In the genomic region with DNA sequence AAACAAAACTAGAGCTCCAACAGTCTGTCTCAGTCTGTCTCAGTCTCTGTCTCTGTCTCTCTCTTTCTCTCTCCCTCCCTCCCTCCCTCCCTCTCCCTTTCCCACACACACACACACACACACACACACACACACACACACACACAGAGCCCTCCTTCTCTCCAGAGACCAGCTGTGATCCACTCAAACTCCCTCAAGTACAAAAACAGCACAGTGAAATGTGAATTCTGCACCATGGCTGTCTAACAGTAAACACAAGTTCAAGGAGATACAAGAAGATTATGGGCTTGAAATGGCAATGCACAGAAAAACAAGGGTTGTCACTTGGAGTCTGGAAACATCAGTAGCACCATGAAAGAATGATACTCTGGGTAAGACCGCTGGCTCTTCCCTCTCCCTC, we compare ENCODE assay signal across 29 mouse cellular contexts. TPM values are rescaled to one million over a fixed set of nuclear protein-coding genes. Genes with fewer than 3 reads are reported as not detected.
A peak's percentile ranks its signal among the peaks of the same experiment; 100 is the strongest.
DNase-seq lines count a peak whose midpoint lies in the region; ATAC-seq and TF ChIP-seq lines count a peak whose summit lies in the region.
"Had no signal": no experiment of that assay in that cellular context is flagged by ENCODE, and none has a peak within 500 bp of the region (broad histone marks: within the 10 kb centered on the region; RNA-seq: fewer than 3 reads in every experiment).

No protein-coding gene starts in this region.

- H3K4me2 ChIP-seq in embryonic facial prominence, embryonic 12.5 days (replicated peaks): no peak overlapping the region
- H3K4me2 ChIP-seq in kidney, embryonic 16.5 days (replicated peaks; ENCODE audit: low read depth, low read length): no peak overlapping the region
- H3K4me2 ChIP-seq: forebrain, embryonic 13.5 days; heart, embryonic 12.5 days; heart, embryonic 15.5 days; hindbrain, embryonic 13.5 days had no signal

- WGBS in embryonic facial prominence, embryonic 12.5 days: 40% methylated on average over 1 of the region's 1 CpGs
- 65% methylated on average over 1 of the region's 1 CpGs for WGBS in embryonic facial prominence, embryonic 10.5 days
- whole genome bisulfite sequencing in kidney, embryonic 16.5 days: 44% methylated on average over 1 of the region's 1 CpGs
- 13% methylated on average over 1 of the region's 1 CpGs for WGBS in olfactory bulb, adult 2 months

- no peaks in the 10 kb centered on the region for H3K27me3 ChIP-seq in embryonic facial prominence, embryonic 12.5 days
- H3K27me3 ChIP-seq in embryonic facial prominence, embryonic 10.5 days (replicated peaks; ENCODE audit: low read depth, poor library complexity, severe bottlenecking): no peaks in the 10 kb centered on the region
- no peaks in the 10 kb centered on the region for H3K27me3 ChIP-seq in kidney, embryonic 16.5 days (ENCODE audit: insufficient read depth, low read length)
- H3K27me3 ChIP-seq: forebrain, embryonic 13.5 days; heart, embryonic 12.5 days; heart, embryonic 15.5 days; hindbrain, embryonic 13.5 days; Patski had no signal

- H3K36me3 ChIP-seq in embryonic facial prominence, embryonic 12.5 days: no peaks in the 10 kb centered on the region
- peaks cover 5% of the 10 kb centered on the region for H3K36me3 ChIP-seq in embryonic facial prominence, embryonic 10.5 days (replicated peaks)
- H3K36me3 ChIP-seq in kidney, embryonic 16.5 days (ENCODE audit: insufficient read depth, low read length): no peaks in the 10 kb centered on the region
- H3K36me3 ChIP-seq: heart, embryonic 15.5 days; hindbrain, embryonic 13.5 days had no signal

- no peak overlapping the region for H3K4me3 ChIP-seq in embryonic facial prominence, embryonic 12.5 days
- H3K4me3 ChIP-seq in embryonic facial prominence, embryonic 10.5 days: no peak overlapping the region
- no peak overlapping the region for H3K4me3 ChIP-seq in kidney, embryonic 16.5 days (ENCODE audit: low read length)
- no peak overlapping the region for H3K4me3 ChIP-seq in olfactory bulb, adult 2 months (ENCODE audit: insufficient read depth, low read depth, low read length)
- H3K4me3 ChIP-seq: forebrain, embryonic 10.5 days; forebrain, embryonic 13.5 days; gastrocnemius, adult 2 months; heart, embryonic 12.5 days; heart, embryonic 15.5 days; hindbrain, embryonic 10.5 days; hindbrain, embryonic 13.5 days had no signal

- H3K9me3 ChIP-seq in embryonic facial prominence, embryonic 12.5 days: no peaks in the 10 kb centered on the region
- H3K9me3 ChIP-seq in embryonic facial prominence, embryonic 10.5 days: no peaks in the 10 kb centered on the region
- H3K9me3 ChIP-seq in kidney, embryonic 16.5 days (ENCODE audit: low read length): no peaks in the 10 kb centered on the region
- H3K9me3 ChIP-seq: forebrain, embryonic 10.5 days; forebrain, embryonic 13.5 days; G1E; heart, embryonic 12.5 days; heart, embryonic 15.5 days; hindbrain, embryonic 10.5 days; hindbrain, embryonic 13.5 days had no signal

- ATAC-seq in embryonic facial prominence, embryonic 12.5 days (ENCODE audit: insufficient number of reproducible peaks, insufficient read depth, low FRiP score, low TSS enrichment): no peak
- ATAC-seq in kidney, embryonic 16.5 days (ENCODE audit: low FRiP score, low TSS enrichment): no peak
- ATAC-seq: forebrain, embryonic 13.5 days; forebrain, embryonic 16.5 days; hindbrain, embryonic 16.5 days; Patski had no signal

- TF ChIP-seq POLR2A in olfactory bulb, adult 2 months (IDR thresholded peaks at IDR 0.05; ENCODE audit: insufficient read depth, low read depth, low read length): no peak

- 0 out of 2 replicates have a peak overlapping the region, but pooled peaks have one; percentile 13 for H3K27ac ChIP-seq in embryonic facial prominence, embryonic 12.5 days
- H3K27ac ChIP-seq in embryonic facial prominence, embryonic 10.5 days (replicated peaks): no peak overlapping the region
- H3K27ac ChIP-seq in kidney, embryonic 16.5 days (ENCODE audit: low read length): peak overlapping the region; percentile 55
- peak overlapping the region; percentile 95 for H3K27ac ChIP-seq in olfactory bulb, adult 2 months (ENCODE audit: insufficient read depth, low read depth, low read length)
- H3K27ac ChIP-seq: forebrain, embryonic 10.5 days; forebrain, embryonic 13.5 days; gastrocnemius, adult 2 months; heart, embryonic 15.5 days; hindbrain, embryonic 10.5 days; hindbrain, embryonic 13.5 days had no signal

- H3K9ac ChIP-seq in embryonic facial prominence, embryonic 12.5 days: no peak overlapping the region
- H3K9ac ChIP-seq in kidney, embryonic 16.5 days (replicated peaks; ENCODE audit: low read length): no peak overlapping the region
- H3K9ac ChIP-seq: forebrain, embryonic 13.5 days; heart, embryonic 12.5 days; heart, embryonic 15.5 days; hindbrain, embryonic 13.5 days had no signal

- H3K4me1 ChIP-seq in embryonic facial prominence, embryonic 12.5 days: peaks cover 15% of the 10 kb centered on the region; the same call in 1 of the 2 replicates
- peaks cover 24% of the 10 kb centered on the region for H3K4me1 ChIP-seq in embryonic facial prominence, embryonic 10.5 days
- peaks cover 39% of the 10 kb centered on the region for H3K4me1 ChIP-seq in kidney, embryonic 16.5 days (ENCODE audit: insufficient read depth, low read length)
- peaks cover 17% of the 10 kb centered on the region for H3K4me1 ChIP-seq in olfactory bulb, adult 2 months (ENCODE audit: control insufficient read depth, insufficient read depth, low read length)
- H3K4me1 ChIP-seq: hindbrain, embryonic 13.5 days had no signal

- no peak for TF ChIP-seq CTCF in olfactory bulb, adult 2 months (IDR thresholded peaks at IDR 0.05; ENCODE audit: insufficient read depth, low read depth, low read length)

- DNase-seq in embryonic facial prominence, embryonic 10.5 days (ENCODE audit: low spot score): no peak
- no peak for DNase-seq in kidney, postnatal 25 days
- DNase-seq in right cerebral cortex, postnatal 14 days: peak; percentile 31
- no peak for DNase-seq in right cerebral cortex, postnatal 10 days (ENCODE audit: low spot score in 2 of 2)
- DNase-seq in adrenal gland, postnatal 14 days: no peak
- DNase-seq: adrenal gland, postnatal 10 days; cerebellum, adult 11-12 months; cerebellum, adult 8-10 months; cerebellum, postnatal 10 days; cerebellum, postnatal 36 days; embryo, embryonic 11 days; gastrocnemius, adult 2 months; gastrocnemius, postnatal 14 days; heart, adult 11 months; heart, postnatal 10 days; heart, postnatal 36 days had no signal

RNA-seq across cellular contexts. Expression of a gene that starts 15.7 kb away (rescaled TPM):
- 3.0 and 4.4 TPM in 2 replicates for polyA plus RNA-seq in embryonic facial prominence, embryonic 12.5 days (2016; fragmentation: Nextera tagmentation; extraction: Ambion mirVana)
- 3.9 and 4.4 TPM in 2 replicates for polyA plus RNA-seq in embryonic facial prominence, embryonic 10.5 days (2016; fragmentation: Nextera tagmentation; extraction: Ambion mirVana)
- polyA plus RNA-seq in kidney, embryonic 16.5 days (2015; fragmentation: Nextera tagmentation; extraction: Ambion mirVana): 2.4 and 4.5 TPM in 2 replicates
- not detected in 2 replicates for polyA plus RNA-seq in olfactory bulb, adult 2 months (2012; ENCODE audit: insufficient read depth, insufficient read length, low replicate concordance, missing spikeins)
- 1.5 and 3.0 TPM in 2 replicates for total RNA-seq in adrenal gland, postnatal 14 days (2021)
- polyA plus RNA-seq: G1E had no signal

RNA-seq across cellular contexts. Expression of a gene that starts 34.1 kb away (rescaled TPM):
- 77.0 and 79.1 TPM in 2 replicates for polyA plus RNA-seq in embryonic facial prominence, embryonic 12.5 days (2016; fragmentation: Nextera tagmentation; extraction: Ambion mirVana)
- polyA plus RNA-seq in embryonic facial prominence, embryonic 10.5 days (2016; fragmentation: Nextera tagmentation; extraction: Ambion mirVana): 82.6 and 89.3 TPM in 2 replicates
- 89.0 and 92.2 TPM in 2 replicates for polyA plus RNA-seq in kidney, embryonic 16.5 days (2015; fragmentation: Nextera tagmentation; extraction: Ambion mirVana)
- polyA plus RNA-seq in olfactory bulb, adult 2 months (2012; ENCODE audit: insufficient read depth, insufficient read length, low replicate concordance, missing spikeins): 126 and 566 TPM in 2 replicates
- 55.4 and 58.9 TPM in 2 replicates for total RNA-seq in adrenal gland, postnatal 14 days (2021)

RNA-seq across cellular contexts. Expression of a gene that starts 40.2 kb away (rescaled TPM):
- polyA plus RNA-seq in embryonic facial prominence, embryonic 12.5 days (2016; fragmentation: Nextera tagmentation; extraction: Ambion mirVana): 28.9 and 29.5 TPM in 2 replicates
- polyA plus RNA-seq in embryonic facial prominence, embryonic 10.5 days (2016; fragmentation: Nextera tagmentation; extraction: Ambion mirVana): 29.0 and 31.8 TPM in 2 replicates
- polyA plus RNA-seq in kidney, embryonic 16.5 days (2015; fragmentation: Nextera tagmentation; extraction: Ambion mirVana): 31.9 and 37.3 TPM in 2 replicates
- not detected in 2 replicates for polyA plus RNA-seq in olfactory bulb, adult 2 months (2012; ENCODE audit: insufficient read depth, insufficient read length, low replicate concordance, missing spikeins)
- 20.4 and 22.9 TPM in 2 replicates for total RNA-seq in adrenal gland, postnatal 14 days (2021)

RNA-seq across cellular contexts. Expression of a gene that starts 46.1 kb away (rescaled TPM):
- 1,066 and 1,135 TPM in 2 replicates for polyA plus RNA-seq in embryonic facial prominence, embryonic 12.5 days (2016; fragmentation: Nextera tagmentation; extraction: Ambion mirVana)
- 1,235 and 1,262 TPM in 2 replicates for polyA plus RNA-seq in embryonic facial prominence, embryonic 10.5 days (2016; fragmentation: Nextera tagmentation; extraction: Ambion mirVana)
- 1,111 and 1,181 TPM in 2 replicates for polyA plus RNA-seq in kidney, embryonic 16.5 days (2015; fragmentation: Nextera tagmentation; extraction: Ambion mirVana)
- 468 TPM in 1 of 2 replicates, not detected in the other for polyA plus RNA-seq in olfactory bulb, adult 2 months (2012; ENCODE audit: insufficient read depth, insufficient read length, low replicate concordance, missing spikeins)
- 872 and 1,008 TPM in 2 replicates for total RNA-seq in adrenal gland, postnatal 14 days (2021)

RNA-seq across cellular contexts. Expression of a gene that starts 46.4 kb away (rescaled TPM):
- 24.4 and 27.8 TPM in 2 replicates for polyA plus RNA-seq in embryonic facial prominence, embryonic 12.5 days (2016; fragmentation: Nextera tagmentation; extraction: Ambion mirVana)
- polyA plus RNA-seq in embryonic facial prominence, embryonic 10.5 days (2016; fragmentation: Nextera tagmentation; extraction: Ambion mirVana): 43.7 and 46.1 TPM in 2 replicates
- polyA plus RNA-seq in kidney, embryonic 16.5 days (2015; fragmentation: Nextera tagmentation; extraction: Ambion mirVana): 26.8 and 32.1 TPM in 2 replicates
- not detected in 2 replicates for polyA plus RNA-seq in olfactory bulb, adult 2 months (2012; ENCODE audit: insufficient read depth, insufficient read length, low replicate concordance, missing spikeins)
- total RNA-seq in adrenal gland, postnatal 14 days (2021): 6.3 and 7.0 TPM in 2 replicates
